Mouse (Mus musculus): ENCODE data around the gene Tjp3.

GRCm38 (mm10) chr10:81309571-81309970, 18.2 kb upstream of the Tjp3 start:
- no peak for TF ChIP-seq EP300 (IDR thresholded peaks at IDR 0.05; ENCODE audit: low read depth)
- no peak for TF ChIP-seq CTCF (IDR thresholded peaks at IDR 0.05; ENCODE audit: low read depth)
